Mouse (Mus musculus): ENCODE results near the gene Cfap97d2.
"Not testable (repeated sequence)": the region's sequence is repeated elsewhere in the genome, so short reads cannot be mapped to it uniquely, and the experiment has no call there.

GRCm38 (mm10) chr8:13746212-13746611 lies 40.5 kb downstream of the Cfap97d2 start:
- TF ChIP-seq GATA1, TAL1 (IDR thresholded peaks at IDR 0.05; ENCODE audit: low read length): not testable (repeated sequence)

Data from erythroblast, embryonic 14.5 days (primary cell).